8 mouse cellular contexts compared by ENCODE assay signal in the genomic region with DNA sequence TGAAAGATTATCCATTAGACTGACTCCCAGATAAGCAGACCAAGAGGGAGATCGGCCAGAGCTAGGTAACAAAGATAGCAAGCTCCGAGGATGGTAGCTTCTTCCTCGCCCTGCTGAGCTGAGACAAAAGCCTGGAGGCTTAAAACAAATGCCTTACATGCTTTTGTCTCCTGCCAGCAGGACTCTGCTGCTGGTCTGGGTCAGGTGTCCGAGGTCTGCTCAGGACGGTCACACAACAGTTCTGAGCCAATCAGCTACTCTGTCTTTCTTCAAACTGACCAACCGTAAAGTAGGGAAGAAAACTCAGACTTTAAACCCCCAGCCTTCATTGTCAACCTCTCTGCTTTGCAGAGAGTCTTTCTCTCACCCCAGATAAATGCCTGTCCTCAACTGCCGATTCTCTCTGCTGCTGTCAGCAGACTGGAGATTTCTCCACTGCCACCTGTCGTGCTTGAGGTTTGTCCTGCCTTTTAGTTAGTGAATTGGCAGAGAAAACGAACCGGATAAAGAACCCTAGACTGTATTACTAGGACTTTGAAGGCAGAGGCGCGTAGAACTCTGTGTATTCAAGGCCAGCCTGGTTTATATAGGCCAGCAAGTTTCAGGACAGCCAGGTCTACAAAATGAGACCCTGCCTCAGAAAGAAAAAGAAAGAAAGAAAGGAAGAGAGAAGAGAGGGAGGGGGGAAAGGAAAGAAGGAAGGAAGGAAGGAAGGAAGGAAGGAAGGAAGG. TPM values are rescaled to one million over a fixed set of nuclear protein-coding genes. Genes with fewer than 3 reads are reported as not detected.
DNase-seq lines count a peak whose midpoint lies in the region; ATAC-seq and TF ChIP-seq lines count a peak whose summit lies in the region.

A gene (plus strand): TSS at position 350 of the 731 bp plus-strand sequence.

- H3K27me3 ChIP-seq in forebrain, embryonic 10.5 days (ENCODE audit: poor library complexity, severe bottlenecking), result no peaks in the 10 kb centered on the region
- H3K27me3 ChIP-seq in intestine, postnatal 0 days (replicated peaks; ENCODE audit: control insufficient read depth, insufficient read depth, low read length), result no peaks in the 10 kb centered on the region
- no peaks in the 10 kb centered on the region for H3K27me3 ChIP-seq in midbrain, embryonic 10.5 days (ENCODE audit: low read depth, poor library complexity, severe bottlenecking)

- ATAC-seq in intestine, postnatal 0 days, result peak; percentile 57

- H3K36me3 ChIP-seq in forebrain, embryonic 10.5 days (replicated peaks), result peaks cover 5% of the 10 kb centered on the region
- H3K36me3 ChIP-seq in intestine, postnatal 0 days (ENCODE audit: control insufficient read depth, insufficient read depth), result no peaks in the 10 kb centered on the region
- H3K36me3 ChIP-seq in midbrain, embryonic 10.5 days, result 0 out of 2 replicates have a peak, but pooled peaks cover 4% of the 10 kb centered on the region

- peak within 1 kb of the TSS; percentile 56 for H3K4me2 ChIP-seq in intestine, postnatal 0 days (replicated peaks; ENCODE audit: low read depth)

- H3K4me1 ChIP-seq in forebrain, embryonic 10.5 days, result peaks cover 27% of the 10 kb centered on the region
- peaks cover 7% of the 10 kb centered on the region; the same call in 1 of the 2 replicates for H3K4me1 ChIP-seq in intestine, postnatal 0 days (replicated peaks; ENCODE audit: control insufficient read depth, insufficient read depth, low read length)
- H3K4me1 ChIP-seq in midbrain, embryonic 10.5 days, result peaks cover 26% of the 10 kb centered on the region

- no peak for TF ChIP-seq CTCF in intestine, postnatal 0 days (IDR thresholded peaks at IDR 0.05; ENCODE audit: low read depth)

- 2% methylated on average over 12 of the region's 12 CpGs for WGBS in forebrain, embryonic 10.5 days
- WGBS in intestine, postnatal 0 days, result 2% methylated on average over 12 of the region's 12 CpGs
- WGBS in midbrain, embryonic 10.5 days, result under 1% methylated on average over 12 of the region's 12 CpGs

- H3K27ac ChIP-seq in forebrain, embryonic 10.5 days, result peak within 1 kb of the TSS; percentile 91
- H3K27ac ChIP-seq in intestine, postnatal 0 days (ENCODE audit: low read depth, low read length), result peak within 1 kb of the TSS; percentile 28; the same call in 1 of the 2 replicates
- H3K27ac ChIP-seq in midbrain, embryonic 10.5 days (replicated peaks), result peak within 1 kb of the TSS; percentile 92

- peak within 1 kb of the TSS; percentile 23; the same call in 1 of the 2 replicates for H3K9ac ChIP-seq in intestine, postnatal 0 days (ENCODE audit: low read depth, low read length)

- no peaks in the 10 kb centered on the region for H3K9me3 ChIP-seq in forebrain, embryonic 10.5 days
- no peaks in the 10 kb centered on the region for H3K9me3 ChIP-seq in intestine, postnatal 0 days (ENCODE audit: control insufficient read depth)
- no peaks in the 10 kb centered on the region for H3K9me3 ChIP-seq in midbrain, embryonic 10.5 days (replicated peaks)

- H3K4me3 ChIP-seq in forebrain, embryonic 10.5 days, result peak within 1 kb of the TSS; percentile 55
- peak within 1 kb of the TSS; percentile 16; the same call in 1 of the 2 replicates for H3K4me3 ChIP-seq in intestine, postnatal 0 days (ENCODE audit: low read depth, low read length)
- H3K4me3 ChIP-seq in midbrain, embryonic 10.5 days, result peak within 1 kb of the TSS; percentile 58

- DNase-seq in NIH3T3 (ENCODE audit: low read depth), result peak; percentile 33
- peak; percentile 61 for DNase-seq in forebrain, embryonic 10.5 days (ENCODE audit: extremely low spot score, low spot score)
- peak; percentile 71 for DNase-seq in midbrain, embryonic 10.5 days (ENCODE audit: low spot score)
- DNase-seq in thymus, postnatal 36 days, result no peak
- no peak for DNase-seq in thymus, postnatal 10 days (ENCODE audit: low spot score in 2 of 2)
- no peak for DNase-seq in thymus, postnatal 4 days
- no peak for DNase-seq in right cerebral cortex, postnatal 36 days (ENCODE audit: low spot score in 2 of 2)

RNA-seq across cellular contexts. Expression of the gene that starts here (rescaled TPM):
- polyA plus RNA-seq in forebrain, embryonic 10.5 days (2016; fragmentation: Nextera tagmentation; extraction: Ambion mirVana), result 8.4 and 13.1 TPM in 2 replicates
- polyA plus RNA-seq in intestine, postnatal 0 days (2015; fragmentation: Nextera tagmentation; extraction: Ambion mirVana), result 0.63 and 0.76 TPM in 2 replicates
- 9.8 and 11.2 TPM in 2 replicates for polyA plus RNA-seq in midbrain, embryonic 10.5 days (2016; fragmentation: Nextera tagmentation; extraction: Ambion mirVana)

Comparison
In these comparisons a context has a peak if more than half of its experiments do, and no peak if none do; other contexts are left out.
1. Peak in ATAC-seq, H3K4me3 ChIP-seq, H3K27ac ChIP-seq, H3K9ac ChIP-seq and H3K4me2 ChIP-seq in intestine, postnatal 0 days; RNA of the gene not detected or under 1 TPM.
2. DNase-seq: peak in NIH3T3 (single experiment), forebrain, embryonic 10.5 days (single experiment) and midbrain, embryonic 10.5 days (single experiment); none in thymus, postnatal 36 days (0 of 2), thymus, postnatal 10 days (0 of 2), thymus, postnatal 4 days (single experiment) and right cerebral cortex, postnatal 36 days (0 of 2).
3. H3K27ac ChIP-seq: peak in every context shown above with its lines; median percentile 92 in midbrain, embryonic 10.5 days; 91 in forebrain, embryonic 10.5 days; 28 in intestine, postnatal 0 days.
4. Peak in every context shown above with its lines, with median percentiles within 50 percentile points of each other: H3K4me3 ChIP-seq.